Mouse (Mus musculus) hindlimb bud, embryonic 11.5 days (tissue): Measurements from ENCODE around the gene Ccdc137.

Source experiments
- DNase-seq: peaks from one replicate; pipeline ENCODE4 v3.0.0-alpha.2; 2012; ENCODE audit warnings: low read depth, low spot score; ENCODE audit errors: extremely low spot score

The Ccdc137 gene

GRCm38 (mm10) chr11:120498226-120498625, 40.3 kb downstream of the Ccdc137 start:
- no peak for DNase-seq

GRCm38 (mm10) chr11:120498891-120499290, 41.0 kb downstream of the Ccdc137 start:
- DNase-seq = no peak

- no peak for DNase-seq
Observed at GRCm38 (mm10) chr11:120499894-120500293, 42.0 kb downstream of the Ccdc137 start.

GRCm38 (mm10) chr11:120500357-120500756, 42.4 kb downstream of the Ccdc137 start:
- no peak for DNase-seq

GRCm38 (mm10) chr11:120501018-120501417, 43.1 kb downstream of the Ccdc137 start:
- DNase-seq = no peak

- DNase-seq = no peak
Observed at GRCm38 (mm10) chr11:120501701-120502100, 43.8 kb downstream of the Ccdc137 start.

- no peak for DNase-seq
Observed at GRCm38 (mm10) chr11:120505661-120506060, 47.7 kb downstream of the Ccdc137 start.

GRCm38 (mm10) chr11:120506899-120507298, 49.0 kb downstream of the Ccdc137 start:
- no peak for DNase-seq

GRCm38 (mm10) chr11:120507611-120508289, 49.8 kb downstream of the Ccdc137 start:
- no peak for DNase-seq

GRCm38 (mm10) chr11:120508290-120508870, 50.5 kb downstream of the Ccdc137 start:
- DNase-seq = no peak

- no peak for DNase-seq
Observed at GRCm38 (mm10) chr11:120509940-120510339, 52.0 kb downstream of the Ccdc137 start.

GRCm38 (mm10) chr11:120510375-120511030, 52.6 kb downstream of the Ccdc137 start:
- no peak for DNase-seq

- DNase-seq = no peak
Observed at GRCm38 (mm10) chr11:120512790-120513453, 55.0 kb downstream of the Ccdc137 start.
